Mouse (Mus musculus) G1E (cell line): Measurements from ENCODE around the gene Cdsn.

Experiments used
- CTCF ChIP-seq: IDR thresholded peaks from 2 replicates; pipeline ENCODE4 v1.5.1; 2012; ENCODE audit warnings: low read depth, low read length, inconsistent platforms, mixed read lengths
- GATA1 ChIP-seq: IDR thresholded peaks from 2 replicates; pipeline ENCODE4 v1.6.1; 2012; ENCODE audit warnings: borderline replicate concordance, low read length, inconsistent platforms, mixed read lengths

- no peak for TF ChIP-seq CTCF
- TF ChIP-seq GATA1 = no peak
Observed at GRCm38 (mm10) chr17:35512916-35513626, 38.9 kb upstream of the Cdsn start.
